Mouse (Mus musculus): ENCODE measurements around the gene Mageb18. TPM values are rescaled to one million over a fixed set of nuclear protein-coding genes. Genes with fewer than 3 reads are reported as not detected.

Gene Mageb18
- polyA plus RNA-seq, 1 experiment from 2014 or later = not detected

DNA sequence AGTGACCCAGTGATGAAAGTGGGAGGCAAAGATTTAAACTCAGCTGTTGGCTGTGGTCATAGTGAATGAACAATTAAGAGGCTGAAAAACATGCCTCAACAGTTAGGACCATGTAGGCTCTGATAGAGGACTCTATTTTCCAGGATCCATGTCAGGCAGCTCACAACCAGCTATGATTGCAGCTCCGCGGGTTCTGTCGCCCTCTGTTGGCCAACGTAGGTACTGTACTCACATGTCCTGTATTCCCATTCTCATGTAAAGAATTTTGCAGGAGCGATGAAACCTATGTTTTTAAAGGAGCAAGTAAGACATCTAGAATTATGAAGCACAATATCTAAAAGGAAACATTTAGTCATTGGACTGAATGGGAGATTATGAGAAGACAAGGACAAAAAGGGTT, 256.4 kb downstream of the Mageb18 start:
- no peak overlapping the region for H3K9ac ChIP-seq (ENCODE audit: low read depth, low read length)
- no peak overlapping the region for H3K4me3 ChIP-seq (ENCODE audit: low read length)
- no peaks in the 10 kb centered on the region for H3K27me3 ChIP-seq (replicated peaks; ENCODE audit: control insufficient read depth, insufficient read depth, low read length)
- 16% methylated on average over 5 of the region's 5 CpGs for WGBS
- no peak overlapping the region for H3K4me2 ChIP-seq (ENCODE audit: low read length)
- no peaks in the 10 kb centered on the region for H3K36me3 ChIP-seq (ENCODE audit: control insufficient read depth, insufficient read depth, low read length)
- no peak for ATAC-seq
- H3K9me3 ChIP-seq (ENCODE audit: control insufficient read depth, low read length) = no peaks in the 10 kb centered on the region
- H3K27ac ChIP-seq (ENCODE audit: low read depth, low read length) = no peak overlapping the region
- no peaks in the 10 kb centered on the region for H3K4me1 ChIP-seq (ENCODE audit: control insufficient read depth, insufficient read depth, low read depth, low read length)

DNA sequence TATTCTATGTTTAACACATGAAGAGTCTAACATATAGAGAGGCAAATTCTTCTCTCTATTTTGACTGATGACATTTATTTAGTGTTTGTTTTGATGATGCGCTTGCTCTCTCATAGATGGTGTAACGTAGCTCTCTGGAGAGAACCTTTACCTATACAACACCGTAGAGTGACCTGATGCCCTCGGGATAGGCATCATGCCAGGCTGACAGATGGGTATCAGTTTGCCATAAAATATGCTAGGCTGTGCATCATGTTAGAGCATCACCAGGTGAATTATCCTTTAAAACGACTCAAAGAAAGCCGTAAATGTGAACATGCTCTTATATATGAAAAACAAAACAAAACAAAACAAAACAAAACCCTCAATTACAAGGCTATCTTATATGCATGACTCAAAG, 258.5 kb downstream of the Mageb18 start:
- H3K4me3 ChIP-seq (ENCODE audit: low read length) = no peak overlapping the region
- no peaks in the 10 kb centered on the region for H3K9me3 ChIP-seq (ENCODE audit: control insufficient read depth, low read length)
- 79% methylated on average over 6 of the region's 6 CpGs for WGBS
- H3K36me3 ChIP-seq (ENCODE audit: control insufficient read depth, insufficient read depth, low read length) = no peaks in the 10 kb centered on the region
- no peak overlapping the region for H3K4me2 ChIP-seq (ENCODE audit: low read length)
- no peak for ATAC-seq
- no peak overlapping the region for H3K9ac ChIP-seq (ENCODE audit: low read depth, low read length)
- no peaks in the 10 kb centered on the region for H3K27me3 ChIP-seq (replicated peaks; ENCODE audit: control insufficient read depth, insufficient read depth, low read length)
- no peaks in the 10 kb centered on the region for H3K4me1 ChIP-seq (ENCODE audit: control insufficient read depth, insufficient read depth, low read depth, low read length)
- H3K27ac ChIP-seq (ENCODE audit: low read depth, low read length) = no peak overlapping the region

GRCm38 (mm10) chrX:92339551-92339950, 259.8 kb downstream of the Mageb18 start:
- 85% methylated on average over 2 of the region's 2 CpGs for WGBS
- Histone ChIP-seq H3K27me3 (replicated peaks; ENCODE audit: control insufficient read depth, insufficient read depth, low read length) (no peaks in the 10 kb centered on the region), H3K4me3 (ENCODE audit: low read length) (no peak overlapping the region), H3K36me3 (ENCODE audit: control insufficient read depth, insufficient read depth, low read length) (no peaks in the 10 kb centered on the region), H3K9me3 (ENCODE audit: control insufficient read depth, low read length) (no peaks in the 10 kb centered on the region), H3K4me2 (ENCODE audit: low read length) (no peak overlapping the region), H3K27ac (ENCODE audit: low read depth, low read length) (no peak overlapping the region), H3K9ac (ENCODE audit: low read depth, low read length) (no peak overlapping the region), H3K4me1 (ENCODE audit: control insufficient read depth, insufficient read depth, low read depth, low read length) (no peaks in the 10 kb centered on the region)
- no peak for ATAC-seq

GRCm38 (mm10) chrX:92333459-92333858, 265.9 kb downstream of the Mageb18 start:
- no peak for ATAC-seq
- Histone ChIP-seq H3K27ac (ENCODE audit: low read depth, low read length) (no peak overlapping the region), H3K9ac (ENCODE audit: low read depth, low read length) (no peak overlapping the region), H3K27me3 (replicated peaks; ENCODE audit: control insufficient read depth, insufficient read depth, low read length) (no peaks in the 10 kb centered on the region), H3K9me3 (ENCODE audit: control insufficient read depth, low read length) (no peaks in the 10 kb centered on the region), H3K4me3 (ENCODE audit: low read length) (no peak overlapping the region), H3K4me2 (ENCODE audit: low read length) (no peak overlapping the region), H3K4me1 (ENCODE audit: control insufficient read depth, insufficient read depth, low read depth, low read length) (no peaks in the 10 kb centered on the region), H3K36me3 (ENCODE audit: control insufficient read depth, insufficient read depth, low read length) (no peaks in the 10 kb centered on the region)
- WGBS = 39% methylated on average over 1 of the region's 1 CpGs

- Histone ChIP-seq H3K36me3 (ENCODE audit: control insufficient read depth, insufficient read depth, low read length) (no peaks in the 10 kb centered on the region), H3K27me3 (replicated peaks; ENCODE audit: control insufficient read depth, insufficient read depth, low read length) (no peaks in the 10 kb centered on the region), H3K4me1 (ENCODE audit: control insufficient read depth, insufficient read depth, low read depth, low read length) (no peaks in the 10 kb centered on the region), H3K4me3 (ENCODE audit: low read length) (no peak overlapping the region), H3K4me2 (ENCODE audit: low read length) (no peak overlapping the region), H3K27ac (ENCODE audit: low read depth, low read length) (no peak overlapping the region), H3K9ac (ENCODE audit: low read depth, low read length) (no peak overlapping the region), H3K9me3 (ENCODE audit: control insufficient read depth, low read length) (no peaks in the 10 kb centered on the region)
- 26% methylated on average over 1 of the region's 1 CpGs for WGBS
- ATAC-seq = no peak
Measured at GRCm38 (mm10) chrX:92323599-92323998, 275.8 kb downstream of the Mageb18 start.

- Histone ChIP-seq H3K36me3 (ENCODE audit: control insufficient read depth, insufficient read depth, low read length) (no peaks in the 10 kb centered on the region), H3K4me2 (ENCODE audit: low read length) (no peak overlapping the region), H3K4me1 (ENCODE audit: control insufficient read depth, insufficient read depth, low read depth, low read length) (no peaks in the 10 kb centered on the region), H3K9me3 (ENCODE audit: control insufficient read depth, low read length) (no peaks in the 10 kb centered on the region), H3K4me3 (ENCODE audit: low read length) (no peak overlapping the region), H3K27ac (ENCODE audit: low read depth, low read length) (no peak overlapping the region), H3K27me3 (replicated peaks; ENCODE audit: control insufficient read depth, insufficient read depth, low read length) (no peaks in the 10 kb centered on the region), H3K9ac (ENCODE audit: low read depth, low read length) (no peak overlapping the region)
- no peak for ATAC-seq
Measured at GRCm38 (mm10) chrX:92280619-92281018, 318.8 kb downstream of the Mageb18 start.

Other genes with a start within 250 kb of the Mageb18 start
- gene Gm5941, start 109.6 kb downstream of the Mageb18 start, polyA plus RNA-seq (2015; fragmentation: Nextera tagmentation; extraction: Ambion mirVana) = not detected in 2 replicates